Mouse (Mus musculus): ENCODE results near the gene Tra2a. TPM values are rescaled to one million over a fixed set of nuclear protein-coding genes. Genes with fewer than 3 reads are reported as not detected.

The Tra2a gene
- polyA plus RNA-seq, 1 experiment from 2014 or later: 26.3 TPM

DNA sequence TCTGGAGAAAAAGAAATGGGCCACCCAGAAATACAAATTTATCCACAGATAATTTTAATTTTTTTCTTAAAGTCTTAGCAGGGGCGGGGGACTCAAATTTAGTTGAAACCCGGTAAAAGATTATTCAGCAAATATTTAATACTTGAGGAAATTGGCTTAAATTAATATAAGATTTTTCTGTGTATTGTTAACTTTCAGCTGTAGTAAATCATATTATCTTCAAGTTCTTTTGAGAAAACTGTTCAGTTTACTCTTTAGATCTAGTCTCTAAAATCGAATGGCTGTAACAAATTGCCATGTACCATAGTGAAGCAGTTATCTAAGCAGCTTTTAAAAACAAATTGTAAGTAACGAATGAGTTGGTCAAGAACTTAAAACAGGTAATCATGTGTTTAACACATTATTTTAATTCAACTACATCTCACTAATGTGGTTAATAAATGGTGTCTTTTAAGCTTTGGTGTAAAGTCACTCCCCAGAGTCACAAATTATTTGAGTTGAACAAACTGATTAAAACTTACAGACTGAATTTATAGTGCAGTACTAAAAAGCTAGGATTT is 44.8 kb downstream of the Tra2a start:
- H3K27me3 ChIP-seq (ENCODE audit: insufficient read depth, low read length): no peaks in the 10 kb centered on the region
- H3K4me1 ChIP-seq (ENCODE audit: insufficient read depth): peaks cover 8% of the 10 kb centered on the region; the same call in 1 of the 2 replicates
- no peak overlapping the region for H3K9ac ChIP-seq (replicated peaks)
- no peak for ATAC-seq
- H3K9me3 ChIP-seq (ENCODE audit: low read length): no peaks in the 10 kb centered on the region
- DNase-seq: no peak
- no peaks in the 10 kb centered on the region for H3K36me3 ChIP-seq (replicated peaks; ENCODE audit: insufficient read depth, low read length)
- 0 out of 2 replicates have a peak overlapping the region, but pooled peaks have one; percentile 4 for H3K4me2 ChIP-seq (ENCODE audit: low read depth, low read length)
- H3K27ac ChIP-seq (ENCODE audit: low read depth): no peak overlapping the region
- TF ChIP-seq EP300 (IDR thresholded peaks at IDR 0.05; ENCODE audit: low read depth): no peak
- TF ChIP-seq CTCF (IDR thresholded peaks at IDR 0.05; ENCODE audit: low read depth): no peak
- WGBS (ENCODE audit: insufficient replicate concordance): 10% methylated on average over 4 of the region's 4 CpGs
- no peak overlapping the region for H3K4me3 ChIP-seq (ENCODE audit: low read depth, low read length)

GRCm38 (mm10) chr6:49218275-49218802 is 45.5 kb downstream of the Tra2a start:
- Histone ChIP-seq H3K9ac (replicated peaks) (peak overlapping the region; percentile 78), H3K4me3 (ENCODE audit: low read depth, low read length) (peak overlapping the region; percentile 78), H3K27me3 (ENCODE audit: insufficient read depth, low read length) (no peaks in the 10 kb centered on the region), H3K9me3 (ENCODE audit: low read length) (no peaks in the 10 kb centered on the region), H3K4me1 (ENCODE audit: insufficient read depth) (peaks cover 10% of the 10 kb centered on the region; the same call in 1 of the 2 replicates), H3K27ac (ENCODE audit: low read depth) (peak overlapping the region; percentile 98), H3K4me2 (ENCODE audit: low read depth, low read length) (peak overlapping the region; percentile 88), H3K36me3 (replicated peaks; ENCODE audit: insufficient read depth, low read length) (no peaks in the 10 kb centered on the region)
- ATAC-seq: no peak
- peak; percentile 44 for DNase-seq
- under 1% methylated on average over 31 of the region's 31 CpGs for WGBS (ENCODE audit: insufficient replicate concordance)
- TF ChIP-seq EP300 (IDR thresholded peaks at IDR 0.05; ENCODE audit: low read depth) (peak; percentile 16; the same call in 1 of the 2 replicates), CTCF (IDR thresholded peaks at IDR 0.05; ENCODE audit: low read depth) (no peak)

DNA sequence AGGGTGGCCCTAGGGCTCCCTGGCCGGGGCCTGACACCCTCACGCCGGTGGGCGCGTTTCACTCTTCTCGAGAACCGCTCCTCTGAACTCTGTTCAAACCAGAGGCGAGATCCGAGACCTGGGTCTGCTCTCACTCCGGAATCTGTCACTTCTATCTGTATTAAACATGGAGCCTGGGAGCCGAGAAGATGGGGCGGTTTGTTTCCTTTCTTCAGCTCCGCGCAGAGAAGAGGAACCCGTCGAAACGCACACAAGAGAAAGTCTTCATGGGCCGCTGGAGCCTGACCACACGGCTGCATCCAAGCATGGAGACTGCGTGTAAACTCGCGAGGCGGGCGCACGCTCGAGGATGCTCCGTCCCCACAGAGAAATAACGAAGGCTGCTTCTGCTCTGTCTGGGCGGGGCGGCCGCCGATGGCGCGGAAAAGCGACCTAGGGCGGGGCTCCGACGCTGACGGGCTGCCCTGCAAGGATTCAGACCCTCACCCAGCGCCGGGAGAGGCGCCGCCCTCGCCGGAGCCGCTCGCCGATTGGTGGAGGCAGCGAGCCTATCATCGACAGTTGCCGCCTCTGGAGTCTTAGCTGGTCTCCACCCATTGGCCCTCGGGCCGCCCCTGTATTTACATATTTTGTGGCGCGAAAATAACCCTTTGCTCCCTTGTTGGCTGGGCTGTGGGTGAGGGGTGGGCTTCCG is 46.1 kb downstream of the Tra2a start:
- peak overlapping the region; percentile 88 for H3K4me2 ChIP-seq (ENCODE audit: low read depth, low read length)
- H3K9ac ChIP-seq (replicated peaks): peak overlapping the region; percentile 78
- peak; percentile 87 for ATAC-seq
- no peaks in the 10 kb centered on the region for H3K27me3 ChIP-seq (ENCODE audit: insufficient read depth, low read length)
- under 1% methylated on average over 55 of the region's 56 CpGs for WGBS (ENCODE audit: insufficient replicate concordance)
- H3K4me3 ChIP-seq (ENCODE audit: low read depth, low read length): peak overlapping the region; percentile 78
- H3K27ac ChIP-seq (ENCODE audit: low read depth): peak overlapping the region; percentile 98
- no peak; the same call in 1 of the 2 replicates for TF ChIP-seq EP300 (IDR thresholded peaks at IDR 0.05; ENCODE audit: low read depth)
- peaks cover 16% of the 10 kb centered on the region for H3K4me1 ChIP-seq (ENCODE audit: insufficient read depth)
- H3K9me3 ChIP-seq (ENCODE audit: low read length): no peaks in the 10 kb centered on the region
- no peaks in the 10 kb centered on the region for H3K36me3 ChIP-seq (replicated peaks; ENCODE audit: insufficient read depth, low read length)
- DNase-seq: peak; percentile 99

DNA sequence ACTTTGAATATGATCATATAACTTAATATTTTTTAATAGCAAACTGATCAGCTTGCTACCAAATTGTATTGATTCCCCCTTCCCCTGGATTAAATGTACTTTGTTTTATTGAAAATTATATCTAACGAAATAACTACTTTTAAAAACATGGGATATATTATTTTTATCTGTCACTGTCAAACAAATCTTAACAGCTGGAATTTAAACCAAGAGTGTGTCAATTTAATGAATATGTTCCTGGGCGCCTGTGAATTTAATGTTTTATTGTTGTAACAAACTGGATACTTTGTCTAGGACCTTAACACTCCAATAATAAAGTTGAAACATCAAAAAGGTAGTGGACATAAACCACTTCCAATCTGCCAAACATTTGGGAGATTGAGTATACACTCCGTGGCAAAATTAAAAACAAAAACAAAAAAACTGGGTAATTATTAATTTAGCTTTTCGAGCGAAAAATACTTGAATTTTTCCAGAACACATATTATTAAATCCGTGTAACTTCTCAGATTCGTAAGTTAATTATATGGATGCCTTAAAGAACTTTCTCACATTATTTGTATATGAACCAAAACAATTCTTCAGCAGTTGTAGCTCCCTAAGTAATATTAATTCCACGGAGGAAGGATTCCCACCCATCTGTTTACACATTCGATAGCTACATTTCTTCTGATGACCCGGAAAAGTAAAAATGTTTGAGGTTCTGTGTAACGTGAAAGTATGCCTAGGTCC is 46.9 kb downstream of the Tra2a start:
- no peaks in the 10 kb centered on the region for H3K36me3 ChIP-seq (replicated peaks; ENCODE audit: insufficient read depth, low read length)
- H3K27me3 ChIP-seq (ENCODE audit: insufficient read depth, low read length): no peaks in the 10 kb centered on the region
- WGBS (ENCODE audit: insufficient replicate concordance): 3% methylated on average over 11 of the region's 11 CpGs
- H3K27ac ChIP-seq (ENCODE audit: low read depth): peak overlapping the region; percentile 98
- DNase-seq (no peak), ATAC-seq (no peak)
- peak overlapping the region; percentile 78 for H3K9ac ChIP-seq (replicated peaks)
- H3K4me3 ChIP-seq (ENCODE audit: low read depth, low read length): peak overlapping the region; percentile 78
- TF ChIP-seq CTCF (IDR thresholded peaks at IDR 0.05; ENCODE audit: low read depth) (no peak), EP300 (IDR thresholded peaks at IDR 0.05; ENCODE audit: low read depth) (0 out of 2 replicates have a peak, but pooled peaks have one; percentile 7)
- peaks cover 19% of the 10 kb centered on the region for H3K4me1 ChIP-seq (ENCODE audit: insufficient read depth)
- peak overlapping the region; percentile 88 for H3K4me2 ChIP-seq (ENCODE audit: low read depth, low read length)
- H3K9me3 ChIP-seq (ENCODE audit: low read length): no peaks in the 10 kb centered on the region

DNA sequence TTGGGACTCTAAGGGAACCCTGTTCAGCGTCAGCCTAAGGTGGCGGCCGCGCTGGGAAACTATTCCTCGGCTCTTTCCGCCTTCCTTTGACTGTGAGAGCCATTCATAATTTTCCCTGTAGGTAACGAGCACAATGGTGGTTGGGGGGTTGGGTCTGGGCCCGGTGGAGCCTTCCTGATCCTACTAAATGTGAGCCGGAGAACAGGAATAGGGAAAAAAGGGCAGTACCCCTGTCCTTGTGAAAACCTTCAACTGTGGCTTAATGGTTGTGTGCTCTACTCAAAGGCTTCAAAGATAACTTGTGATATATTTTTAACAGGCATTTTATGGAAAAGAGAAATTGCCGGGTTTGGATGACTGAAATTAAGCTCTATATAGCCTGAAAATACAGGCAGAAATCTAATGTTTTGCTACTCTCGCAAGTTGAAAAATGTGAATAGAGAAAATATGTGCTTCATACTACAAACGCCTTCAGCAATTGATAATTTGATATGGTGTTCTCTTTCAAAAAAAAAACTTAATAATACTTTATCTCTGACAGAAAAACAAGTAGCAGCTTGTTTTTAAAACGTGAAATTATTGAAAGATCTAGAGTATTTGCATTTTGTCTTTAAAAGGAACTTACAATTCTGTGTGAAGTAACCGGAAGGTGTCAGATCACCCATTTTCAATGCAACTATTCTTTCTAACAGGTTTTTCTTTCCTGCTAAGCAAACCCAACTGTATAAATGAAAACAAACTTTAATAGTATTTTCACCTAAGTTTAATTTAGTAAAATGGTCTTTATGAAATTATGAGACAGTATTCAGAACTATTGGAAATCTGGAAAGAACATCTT is 47.9 kb downstream of the Tra2a start:
- Histone ChIP-seq H3K9me3 (ENCODE audit: low read length) (no peaks in the 10 kb centered on the region), H3K4me2 (ENCODE audit: low read depth, low read length) (peak overlapping the region; percentile 88), H3K27me3 (ENCODE audit: insufficient read depth, low read length) (no peaks in the 10 kb centered on the region), H3K27ac (ENCODE audit: low read depth) (peak overlapping the region; percentile 98), H3K9ac (replicated peaks) (peak overlapping the region; percentile 92), H3K4me1 (ENCODE audit: insufficient read depth) (peaks cover 26% of the 10 kb centered on the region), H3K4me3 (ENCODE audit: low read depth, low read length) (peak overlapping the region; percentile 78), H3K36me3 (replicated peaks; ENCODE audit: insufficient read depth, low read length) (no peaks in the 10 kb centered on the region)
- no peak for DNase-seq
- WGBS (ENCODE audit: insufficient replicate concordance): 2% methylated on average over 14 of the region's 14 CpGs
- ATAC-seq: peak; percentile 2; the same call in 1 of the 2 replicates
- TF ChIP-seq CTCF (IDR thresholded peaks at IDR 0.05; ENCODE audit: low read depth) (no peak), EP300 (IDR thresholded peaks at IDR 0.05; ENCODE audit: low read depth) (no peak)

Measured in liver, postnatal 0 days (tissue).